Mouse (Mus musculus) activated CD4-positive, CD25-positive, alpha-beta regulatory T cell, adult 4 months (primary cell): ENCODE data around the gene Chmp6. TPM values are rescaled to one million over a fixed set of nuclear protein-coding genes. Genes with fewer than 3 reads are reported as not detected.

Experiments used
- ATAC-seq: one replicate; pipeline ENCODE4 v1.8.0; 2017
- polyA plus RNA-seq, 2 experiments: library from polyadenylated mRNA; unstranded; fragments of 100-300 nt; shearing (Covaris generic); gene quantifications; one replicate each; pipeline ENCODE4 v1.2.1; 2017

Chmp6 gene
- polyA plus RNA-seq, 2 experiments from 2014 or later = 46.6 to 52.0 TPM

DNA sequence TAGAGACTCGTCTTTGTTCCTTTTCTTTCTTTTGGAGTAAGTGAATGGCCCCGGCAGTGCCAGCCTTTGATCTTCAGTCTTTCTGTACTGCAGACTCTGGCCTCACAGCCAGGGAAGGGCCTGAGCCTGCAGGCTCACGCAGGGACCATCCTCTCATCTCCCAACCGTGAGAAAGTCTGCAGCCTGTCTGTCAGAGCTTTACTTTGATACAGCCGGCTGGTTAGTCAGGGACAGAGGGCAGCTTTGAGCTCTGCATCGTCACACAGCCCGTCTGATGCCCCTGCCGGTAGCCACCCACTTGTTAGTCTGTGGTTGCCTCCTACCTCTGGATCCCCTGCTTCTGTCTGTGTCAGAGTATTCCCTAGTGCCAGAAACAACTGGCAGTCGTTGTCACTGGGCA lies 51.8 kb downstream of the Chmp6 start:
- no peak for ATAC-seq

DNA sequence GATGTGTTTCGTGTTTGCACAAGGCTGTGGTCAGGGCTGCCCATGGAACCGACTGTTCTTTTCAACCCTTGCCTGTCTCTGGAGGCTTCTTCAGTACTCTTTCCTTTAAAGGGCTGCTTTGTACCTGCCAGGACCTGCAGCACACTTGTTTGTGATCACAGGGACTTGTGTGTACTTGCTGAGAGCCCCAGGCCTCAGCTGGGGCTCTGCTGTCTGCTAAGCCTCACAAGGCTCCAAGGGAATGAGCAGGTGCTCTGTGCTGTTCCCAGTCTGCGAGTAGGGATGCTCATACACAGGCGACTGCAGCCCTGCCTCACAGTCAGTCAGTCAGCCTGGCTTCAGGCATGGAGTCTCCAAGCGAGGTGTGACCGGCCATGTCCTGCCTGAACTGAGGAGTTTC lies 53.1 kb downstream of the Chmp6 start:
- no peak for ATAC-seq

- no peak for ATAC-seq
Measured at GRCm38 (mm10) chr11:119967401-119967800, 54.2 kb downstream of the Chmp6 start.

GRCm38 (mm10) chr11:119967892-119968291 lies 54.7 kb downstream of the Chmp6 start:
- no peak for ATAC-seq

Other genes with a start within 250 kb of the Chmp6 start
- gene Baiap2, start 29.3 kb downstream of the Chmp6 start, polyA plus RNA-seq = 10 to 100 TPM in 1 of 2 experiments, 1 to 10 TPM in 1; 6.9 to 12.0 TPM
- not detected for gene Aatk, start 133.7 kb downstream of the Chmp6 start, polyA plus RNA-seq
- 1 to 10 TPM; 1.2 to 1.5 TPM for gene Cep131, start 173.4 kb downstream of the Chmp6 start, polyA plus RNA-seq
- 10 to 100 TPM in 1 of 2 experiments, 1 to 10 TPM in 1; 7.3 to 10.4 TPM for gene Tepsin, start 185.3 kb downstream of the Chmp6 start, polyA plus RNA-seq
- gene Ndufaf8, start 185.5 kb downstream of the Chmp6 start, polyA plus RNA-seq = 10 to 100 TPM; 85.8 to 94.6 TPM
- 10 to 100 TPM; 30.8 to 54.7 TPM for gene Slc38a10, start 237.9 kb downstream of the Chmp6 start, polyA plus RNA-seq